Mouse (Mus musculus) right cerebral cortex, adult 18-20 months (tissue): ENCODE data around the gene Hcls1.

Experiments
- DNase-seq: peaks from one replicate; pipeline ENCODE4 v3.0.0; 2022; ENCODE audit warnings: mixed read lengths

Gene Hcls1

GRCm38 (mm10) chr16:36934841-36935620 lies at the start of gene Hcls1:
Hcls1 (plus strand) TSS chr16:36934983.
- DNase-seq = no peak

- no peak for DNase-seq
Measured at GRCm38 (mm10) chr16:36885912-36886311, 48.9 kb upstream of the Hcls1 start.

- no peak for DNase-seq
Measured at GRCm38 (mm10) chr16:36887546-36887945, 47.2 kb upstream of the Hcls1 start.

GRCm38 (mm10) chr16:36890559-36890958 lies 44.2 kb upstream of the Hcls1 start:
- no peak for DNase-seq

GRCm38 (mm10) chr16:36891415-36891814 lies 43.4 kb upstream of the Hcls1 start:
- DNase-seq = no peak

- DNase-seq = no peak
Measured at GRCm38 (mm10) chr16:36893317-36893716, 41.5 kb upstream of the Hcls1 start.

- DNase-seq = no peak
Measured at GRCm38 (mm10) chr16:36896712-36897111, 38.1 kb upstream of the Hcls1 start.

GRCm38 (mm10) chr16:36903156-36903555 lies 31.6 kb upstream of the Hcls1 start:
- no peak for DNase-seq

- no peak for DNase-seq
Measured at GRCm38 (mm10) chr16:36911909-36912308, 22.9 kb upstream of the Hcls1 start.

- no peak for DNase-seq
Measured at GRCm38 (mm10) chr16:36912311-36912710, 22.5 kb upstream of the Hcls1 start.

GRCm38 (mm10) chr16:36914195-36914594 lies 20.6 kb upstream of the Hcls1 start:
- DNase-seq = no peak

- no peak for DNase-seq
Measured at GRCm38 (mm10) chr16:36918505-36918904, 16.3 kb upstream of the Hcls1 start.

- no peak for DNase-seq
Measured at GRCm38 (mm10) chr16:36920410-36920809, 14.4 kb upstream of the Hcls1 start.

- DNase-seq = no peak
Measured at GRCm38 (mm10) chr16:36921067-36921613, 13.6 kb upstream of the Hcls1 start.

GRCm38 (mm10) chr16:36921980-36922379 lies 12.8 kb upstream of the Hcls1 start:
- no peak for DNase-seq

- DNase-seq = no peak
Measured at GRCm38 (mm10) chr16:36924312-36924711, 10.5 kb upstream of the Hcls1 start.

GRCm38 (mm10) chr16:36925351-36925750 lies 9.4 kb upstream of the Hcls1 start:
- DNase-seq = no peak

GRCm38 (mm10) chr16:36925797-36926196 lies 9.0 kb upstream of the Hcls1 start:
- DNase-seq = peak; percentile 35

- DNase-seq = no peak
Measured at GRCm38 (mm10) chr16:36926514-36927447, 8.0 kb upstream of the Hcls1 start.

- no peak for DNase-seq
Measured at GRCm38 (mm10) chr16:36927495-36928105, 7.2 kb upstream of the Hcls1 start.

GRCm38 (mm10) chr16:36928106-36928500 lies 6.7 kb upstream of the Hcls1 start:
- DNase-seq = no peak

GRCm38 (mm10) chr16:36929216-36929615 lies 5.6 kb upstream of the Hcls1 start:
- DNase-seq = no peak
